ENCODE assay signal across 8 mouse cellular contexts in genomic region chr17:56757416-56758123, GRCm38 (mm10). TPM values are rescaled to one million over a fixed set of nuclear protein-coding genes. Genes with fewer than 3 reads are reported as not detected.
DNase-seq lines count a peak whose midpoint lies in the region; ATAC-seq and TF ChIP-seq lines count a peak whose summit lies in the region.

Nrtn (minus strand) TSS chr17:56757530.

- H3K27ac ChIP-seq in CH12.LX (ENCODE audit: insufficient read depth, low read depth) = no peak within 1 kb of the TSS
- no peak within 1 kb of the TSS for H3K27ac ChIP-seq in bone marrow macrophage, adult 2 months (ENCODE audit: insufficient read depth, low read depth, low read length)
- peak within 1 kb of the TSS; percentile 80 for H3K27ac ChIP-seq in forebrain, embryonic 10.5 days
- peak within 1 kb of the TSS; percentile 55; the same call in 1 of the 2 replicates for H3K27ac ChIP-seq in heart, embryonic 15.5 days
- H3K27ac ChIP-seq in lung, embryonic 15.5 days = no peak within 1 kb of the TSS

- H3K4me3 ChIP-seq in CH12.LX (replicated peaks in 1 of 3; ENCODE audit: low read depth in 2 of 3, low read length in 2 of 3, poor library complexity in 1 of 3) = peak within 1 kb of the TSS in 2 of 3 experiments; percentile 3 to 7
- H3K4me3 ChIP-seq in bone marrow macrophage, adult 2 months (ENCODE audit: insufficient read depth, low read length) = peak within 1 kb of the TSS; percentile 50
- peak within 1 kb of the TSS; percentile 62 for H3K4me3 ChIP-seq in forebrain, embryonic 10.5 days
- H3K4me3 ChIP-seq in heart, embryonic 15.5 days = peak within 1 kb of the TSS; percentile 67
- peak within 1 kb of the TSS; percentile 51 for H3K4me3 ChIP-seq in lung, embryonic 15.5 days

- TF ChIP-seq POLR2A in CH12.LX (IDR thresholded peaks at IDR 0.05; ENCODE audit: low read depth, low read length) = no peak
- TF ChIP-seq POLR2A in bone marrow macrophage, adult 2 months (IDR thresholded peaks at IDR 0.05; ENCODE audit: borderline replicate concordance, low read depth, low read length) = no peak

- TF ChIP-seq EP300 in CH12.LX (IDR thresholded peaks at IDR 0.05; ENCODE audit: low read length) = no peak

- DNase-seq in CH12.LX (ENCODE audit: extremely low read depth) = peak; percentile 48
- peak; percentile 81 for DNase-seq in forebrain, embryonic 10.5 days (ENCODE audit: extremely low spot score, low spot score)
- peak; percentile 96 for DNase-seq in kidney, postnatal 10 days
- DNase-seq in ovary, postnatal 10 days (ENCODE audit: low spot score) = peak; percentile 73
- DNase-seq in thymus, postnatal 14 days = peak; percentile 90

- no peak within 1 kb of the TSS for H3K9ac ChIP-seq in CH12.LX (ENCODE audit: insufficient read depth, low read depth)
- H3K9ac ChIP-seq in heart, embryonic 15.5 days = peak within 1 kb of the TSS; percentile 79
- H3K9ac ChIP-seq in lung, embryonic 15.5 days = peak within 1 kb of the TSS; percentile 55

- in situ Hi-C loops in CH12.LX (cut with MboI; ENCODE audit: low pct_ligation_motif_present, low pct_unique_long_range_greater_than_20kb, low sequenced_read_pairs) = no loop called here

- no peak for TF ChIP-seq CTCF in CH12.LX (conservative IDR thresholded peaks at IDR 0.05 in 1 of 2, IDR thresholded peaks at IDR 0.05 in 1 of 2; ENCODE audit: low read depth in 2 of 2, low read length in 2 of 2)
- no peak for TF ChIP-seq CTCF in bone marrow macrophage, adult 2 months (IDR thresholded peaks at IDR 0.05; ENCODE audit: low read depth, low read length)

- ATAC-seq in heart, embryonic 15.5 days (replicated peaks; ENCODE audit: insufficient number of reproducible peaks, insufficient read depth, low FRiP score, low read depth) = peak; percentile 65
- ATAC-seq in lung, embryonic 15.5 days (ENCODE audit: borderline replicate concordance, extremely low read depth, low FRiP score, low TSS enrichment) = peak; percentile 61

- H3K36me3 ChIP-seq in CH12.LX (replicated peaks in 1 of 2; ENCODE audit: control insufficient read depth in 1 of 2, insufficient read depth in 1 of 2, low read length in 1 of 2) = no peaks in the 10 kb centered on the region
- H3K36me3 ChIP-seq in forebrain, embryonic 10.5 days (replicated peaks) = no peaks in the 10 kb centered on the region
- H3K36me3 ChIP-seq in heart, embryonic 15.5 days = no peaks in the 10 kb centered on the region
- H3K36me3 ChIP-seq in lung, embryonic 15.5 days = no peaks in the 10 kb centered on the region

- TF ChIP-seq RAD21 in CH12.LX (IDR thresholded peaks at IDR 0.05; ENCODE audit: low read depth, low read length) = no peak

- under 1% methylated on average over 46 of the region's 48 CpGs for WGBS in forebrain, embryonic 10.5 days
- WGBS in heart, embryonic 15.5 days = under 1% methylated on average over 46 of the region's 48 CpGs
- WGBS in lung, embryonic 15.5 days = 1% methylated on average over 43 of the region's 48 CpGs

- H3K9me3 ChIP-seq in CH12.LX (replicated peaks; ENCODE audit: low read length) = peaks cover 7% of the 10 kb centered on the region
- H3K9me3 ChIP-seq in forebrain, embryonic 10.5 days = no peaks in the 10 kb centered on the region
- H3K9me3 ChIP-seq in heart, embryonic 15.5 days (replicated peaks) = no peaks in the 10 kb centered on the region
- no peaks in the 10 kb centered on the region for H3K9me3 ChIP-seq in lung, embryonic 15.5 days

- dilution Hi-C loops in CH12.LX (cut with MboI; ENCODE audit: extremely low pct_ligation_motif_present, extremely low pct_unique_long_range_greater_than_20kb, low sequenced_read_pairs) = no loop called here

- H3K4me1 ChIP-seq in CH12.LX (ENCODE audit: control insufficient read depth in 1 of 2, insufficient read depth in 2 of 2) = peaks cover 3 to 26% of the 10 kb centered on the region in 2 experiments; a peak in 3 of 4 replicates
- H3K4me1 ChIP-seq in bone marrow macrophage, adult 2 months (ENCODE audit: control insufficient read depth, insufficient read depth, low read length) = peaks cover 2% of the 10 kb centered on the region; the same call in 1 of the 2 replicates
- peaks cover 60% of the 10 kb centered on the region for H3K4me1 ChIP-seq in forebrain, embryonic 10.5 days
- H3K4me1 ChIP-seq in heart, embryonic 15.5 days (replicated peaks) = peaks cover 45% of the 10 kb centered on the region
- peaks cover 69% of the 10 kb centered on the region for H3K4me1 ChIP-seq in lung, embryonic 15.5 days

- H3K79me2 ChIP-seq in CH12.LX (replicated peaks; ENCODE audit: control insufficient read depth, extremely low read depth, insufficient read depth, poor library complexity, severe bottlenecking) = no peaks in the 10 kb centered on the region

- peak within 1 kb of the TSS; percentile 49 for H3K4me2 ChIP-seq in CH12.LX (ENCODE audit: insufficient read depth, low read depth, poor library complexity, severe bottlenecking)
- peak within 1 kb of the TSS; percentile 99 for H3K4me2 ChIP-seq in heart, embryonic 15.5 days
- peak within 1 kb of the TSS; percentile 98 for H3K4me2 ChIP-seq in lung, embryonic 15.5 days

- peaks cover 72% of the 10 kb centered on the region for H3K27me3 ChIP-seq in CH12.LX (replicated peaks)
- peaks cover 91% of the 10 kb centered on the region for H3K27me3 ChIP-seq in forebrain, embryonic 10.5 days (ENCODE audit: poor library complexity, severe bottlenecking)
- peaks cover 63% of the 10 kb centered on the region for H3K27me3 ChIP-seq in heart, embryonic 15.5 days
- peaks cover 55% of the 10 kb centered on the region for H3K27me3 ChIP-seq in lung, embryonic 15.5 days

TF ChIP-seq in CH12.LX, 34 proteins besides CTCF, POLR2A, EP300 and RAD21:
- TF ChIP-seq PAX5 (IDR thresholded peaks at IDR 0.05; ENCODE audit: low read length) (no peak), NRF1 (IDR thresholded peaks at IDR 0.05; ENCODE audit: low read depth, low read length) (no peak), IRF4 (IDR thresholded peaks at IDR 0.05; ENCODE audit: low read depth, low read length) (no peak), USF2 (conservative IDR thresholded peaks at IDR 0.05; ENCODE audit: low read depth, low read length) (no peak), SMC3 (IDR thresholded peaks at IDR 0.05; ENCODE audit: low read depth, low read length) (no peak), BHLHE40 (IDR thresholded peaks at IDR 0.05; ENCODE audit: low read depth, low read length) (no peak), E2F4 (IDR thresholded peaks at IDR 0.05; ENCODE audit: insufficient replicate concordance, low read depth, low read length) (no peak)
TF ChIP-seq in CH12.LX: peak in this region for 0.

RNA-seq across cellular contexts. Expression of gene Nrtn, which starts in this region (rescaled TPM):
- total RNA-seq in CH12.LX (2012; rRNA removed) (0.25 and 0.34 TPM in 2 replicates), CH12.LX (2014; rRNA removed) (not detected in 2 replicates)
- not detected in 2 replicates for polyA plus RNA-seq in CH12.LX (2012; ENCODE audit: insufficient read length, low read depth)
- 0.55 and 0.80 TPM in 2 replicates for polyA plus RNA-seq in bone marrow macrophage, adult 2 months (2012; ENCODE audit: insufficient read depth, insufficient read length, missing spikeins)
- polyA plus RNA-seq in forebrain, embryonic 10.5 days (2016; fragmentation: Nextera tagmentation; extraction: Ambion mirVana) = 3.2 and 3.5 TPM in 2 replicates
- polyA plus RNA-seq in heart, embryonic 15.5 days (2015; fragmentation: Nextera tagmentation; extraction: Ambion mirVana) = 19.8 and 25.7 TPM in 2 replicates
- 9.4 and 9.5 TPM in 2 replicates for polyA plus RNA-seq in lung, embryonic 15.5 days (2015; fragmentation: Nextera tagmentation; extraction: Ambion mirVana)

Comparison
In these comparisons a context has a peak if more than half of its experiments do, and no peak if none do; other contexts are left out.
1. Peak in DNase-seq, H3K4me3 ChIP-seq and H3K4me2 ChIP-seq in CH12.LX; RNA of the gene not detected or under 1 TPM.
2. H3K27ac ChIP-seq: peak in forebrain, embryonic 10.5 days (single experiment) and heart, embryonic 15.5 days (single experiment); none in CH12.LX (single experiment), bone marrow macrophage, adult 2 months (single experiment) and lung, embryonic 15.5 days (single experiment).
3. H3K4me2 ChIP-seq: peak in every context shown above with its lines; median percentile 99 in heart, embryonic 15.5 days; 98 in lung, embryonic 15.5 days; 49 in CH12.LX.
4. H3K4me3 ChIP-seq: peak in every context shown above with its lines; median percentile 67 in heart, embryonic 15.5 days; 62 in forebrain, embryonic 10.5 days; 51 in lung, embryonic 15.5 days; 50 in bone marrow macrophage, adult 2 months; 5 in CH12.LX.
5. Peak in every context shown above with its lines, with median percentiles within 50 percentile points of each other: DNase-seq.